Mouse (Mus musculus): ENCODE measurements at regions not wholly inside any gene's neighbourhood (a gene's known extent, or its start where the extent isn't known, plus 50 kb on each side); places are given as distances from the start of the nearest gene placed in this dataset.
A peak's percentile ranks its signal among the peaks of the same experiment; 100 is the strongest.

GRCm38 (mm10) chrX:11855910-11856309, 304.2 kb downstream of the Bcor start:
- no peak for DNase-seq

- no peak for DNase-seq
Observed at GRCm38 (mm10) chrX:11859396-11859795, 300.8 kb downstream of the Bcor start.

DNA sequence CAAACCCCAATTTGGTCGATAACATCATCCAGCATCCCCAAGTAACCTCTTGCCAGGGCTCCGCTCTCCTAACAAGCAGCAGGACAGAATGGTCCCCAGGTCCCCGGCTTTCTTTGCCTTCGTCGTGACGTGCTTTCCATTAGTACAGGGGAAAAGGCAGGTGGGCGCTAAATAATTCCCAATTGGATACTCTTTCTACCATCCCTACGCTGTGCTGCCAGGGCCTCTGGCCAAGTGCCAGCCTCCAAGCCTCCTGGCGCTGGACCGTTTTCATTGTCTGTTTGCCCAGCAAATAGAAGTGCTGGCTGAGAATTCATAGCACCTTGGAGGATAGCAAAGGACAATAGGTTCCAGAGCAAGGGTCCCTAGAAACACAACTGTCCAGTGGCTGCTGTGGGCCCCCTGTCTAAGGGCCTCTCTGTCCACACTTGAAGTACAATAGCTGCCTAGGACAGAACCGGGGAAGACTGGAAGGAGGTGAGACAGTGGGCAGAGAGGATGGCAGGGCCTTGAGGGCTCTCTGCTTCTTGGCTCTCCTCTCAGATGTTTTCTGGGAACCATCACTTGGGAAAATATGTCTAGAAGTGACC, 298.9 kb downstream of the Bcor start:
- DNase-seq, result no peak

DNA sequence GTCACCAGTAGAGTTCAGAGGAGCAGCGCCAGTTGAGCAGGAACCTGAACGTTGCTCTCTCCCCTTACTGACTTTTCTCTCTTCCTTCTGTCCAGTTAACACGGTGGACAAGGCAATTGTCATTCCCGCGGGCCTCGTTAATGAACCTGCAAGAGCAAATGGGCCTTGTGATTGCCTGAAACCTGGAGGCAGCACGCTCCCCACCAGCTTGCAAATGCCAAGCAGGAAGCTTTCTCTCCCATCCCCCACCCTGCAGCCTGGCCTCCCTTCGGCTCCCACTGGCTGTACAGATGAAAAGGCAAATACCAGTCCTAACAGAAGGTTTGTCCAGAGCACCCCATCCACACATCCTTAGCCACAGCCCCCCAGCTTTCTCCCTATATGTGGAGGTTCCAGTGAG, 298.3 kb downstream of the Bcor start:
- DNase-seq, result no peak

- no peak for DNase-seq
Observed at GRCm38 (mm10) chrX:11863106-11863505, 297.0 kb downstream of the Bcor start.

DNA sequence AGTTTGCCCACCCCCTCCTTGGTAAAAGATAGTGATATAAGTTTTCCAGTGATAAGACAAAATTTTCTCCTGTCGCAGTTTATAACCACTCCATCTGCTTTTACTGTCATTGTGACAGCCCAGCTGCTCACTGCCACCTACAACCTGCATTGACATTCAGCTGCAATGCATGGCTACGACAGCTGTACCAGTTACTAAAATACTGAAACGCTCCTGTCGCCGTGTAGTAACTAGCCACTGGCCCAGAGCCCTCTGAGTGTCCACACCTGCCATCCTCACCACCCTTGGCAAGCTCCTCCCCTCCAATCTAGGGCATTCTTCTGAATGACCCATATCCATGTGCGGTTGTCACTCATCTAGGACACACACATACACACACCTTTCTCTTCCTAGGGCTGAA, 286.2 kb downstream of the Bcor start:
- DNase-seq, result no peak

DNA sequence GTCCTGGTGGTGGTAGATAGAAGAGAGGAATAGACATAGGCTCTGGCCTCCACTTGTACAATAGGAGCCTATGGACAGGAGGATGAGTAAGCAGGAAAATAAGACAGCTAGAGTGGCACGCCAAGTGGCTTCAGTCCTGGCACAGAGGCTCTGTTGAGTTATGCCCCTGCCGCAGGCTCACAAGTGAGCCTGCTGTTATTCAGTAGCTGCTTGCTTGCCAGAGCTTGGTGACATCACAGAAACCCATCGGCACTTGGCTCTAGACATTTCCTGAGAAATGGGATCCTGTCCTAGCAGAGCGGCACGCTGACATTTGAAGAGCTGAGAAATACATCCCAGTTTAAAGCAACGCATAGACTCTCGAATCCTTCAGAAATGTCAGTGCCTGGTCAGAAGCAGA, 283.5 kb downstream of the Bcor start:
- DNase-seq, result no peak

GRCm38 (mm10) chrX:11878028-11878427, 282.1 kb downstream of the Bcor start:
- no peak for DNase-seq

GRCm38 (mm10) chrX:11880972-11881371, 279.2 kb downstream of the Bcor start:
- DNase-seq, result no peak

DNA sequence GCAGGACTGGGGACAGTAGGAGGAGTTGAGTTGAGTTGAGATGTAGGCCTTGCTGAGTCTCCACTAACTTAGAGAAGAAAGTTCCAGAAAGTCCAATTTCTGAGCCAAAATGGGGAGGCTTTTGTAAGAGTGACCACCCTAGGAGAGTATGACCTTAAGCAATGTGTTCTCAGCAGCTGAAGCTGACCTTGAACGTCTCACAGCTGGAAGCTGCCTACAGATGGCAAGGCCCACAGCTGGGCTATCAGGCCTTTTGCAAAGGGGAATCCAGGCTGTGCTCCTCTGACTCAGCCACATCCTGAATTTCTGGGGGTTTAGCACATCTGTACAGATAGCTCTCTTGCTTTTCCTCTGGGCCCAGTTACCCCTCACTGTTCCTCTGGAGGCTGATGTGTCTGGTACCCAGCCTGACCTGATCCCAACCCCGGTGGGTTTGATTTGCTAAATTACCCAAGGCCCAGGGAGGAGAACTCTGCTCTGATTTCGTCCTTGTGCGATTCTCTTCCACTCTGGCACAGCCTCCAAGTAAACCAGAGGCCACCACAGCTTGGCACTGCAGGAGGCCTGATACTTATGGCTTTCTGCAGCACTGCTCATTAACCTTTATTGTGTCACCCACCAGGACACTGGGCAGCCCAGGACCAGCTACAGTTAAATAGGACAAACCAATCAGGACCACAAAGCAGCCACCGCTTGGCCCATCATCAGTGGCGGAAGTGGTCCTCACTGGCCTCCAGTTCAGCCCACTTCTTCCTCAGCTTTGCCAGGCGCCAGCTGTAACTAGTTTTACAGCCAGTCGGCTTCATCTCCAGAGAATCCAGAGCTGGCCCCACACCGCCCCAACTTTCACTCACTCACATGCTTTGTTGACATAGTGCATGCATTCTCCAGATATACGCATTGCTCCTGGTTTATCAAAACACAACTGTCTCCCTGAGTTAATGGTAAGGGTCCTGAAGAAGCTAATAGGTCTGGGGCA, 276.1 kb downstream of the Bcor start:
- no peak for DNase-seq

- no peak for DNase-seq
Observed at GRCm38 (mm10) chrX:11892396-11892795, 267.8 kb downstream of the Bcor start.

DNA sequence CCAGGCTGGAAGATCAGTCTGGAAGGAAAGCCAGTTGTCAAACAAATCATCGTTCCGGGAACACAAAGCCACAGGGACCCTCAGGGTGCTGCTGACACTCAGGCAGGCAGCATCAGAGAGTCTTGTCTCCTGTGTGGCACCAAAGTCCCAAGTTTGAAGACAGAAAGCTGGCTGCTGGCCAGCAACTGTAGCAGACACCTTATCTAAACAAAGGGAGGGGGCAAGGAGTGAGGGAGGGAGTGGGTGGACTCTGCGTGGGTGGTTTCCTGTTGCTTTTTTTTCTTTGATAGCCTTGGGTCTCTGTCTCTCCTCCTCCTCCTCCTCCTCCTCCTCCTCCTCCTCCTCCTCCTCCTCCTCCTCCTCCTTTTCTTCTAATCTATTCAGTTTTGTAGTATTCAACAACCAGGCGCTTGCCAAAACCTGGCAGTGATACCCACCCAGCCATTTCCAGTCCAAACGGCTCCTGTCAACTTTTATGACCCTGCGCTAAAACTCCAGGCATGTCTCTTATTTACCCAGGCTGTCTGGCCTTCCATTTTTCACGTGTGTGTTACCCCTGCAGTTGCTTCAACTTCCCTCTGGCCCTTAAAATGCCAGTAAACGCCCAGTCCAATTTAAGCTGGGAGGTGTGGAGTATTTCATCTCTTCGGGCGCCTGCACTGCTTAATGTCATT, 266.4 kb downstream of the Bcor start:
- no peak for DNase-seq

- no peak for DNase-seq
Observed at GRCm38 (mm10) chrX:11894280-11894662, 265.9 kb downstream of the Bcor start.

- DNase-seq, result no peak
Observed at GRCm38 (mm10) chrX:11895396-11895795, 264.8 kb downstream of the Bcor start.

GRCm38 (mm10) chrX:11898280-11898679, 261.9 kb downstream of the Bcor start:
- peak in 1 of 2 experiments; percentile 7 for DNase-seq

DNA sequence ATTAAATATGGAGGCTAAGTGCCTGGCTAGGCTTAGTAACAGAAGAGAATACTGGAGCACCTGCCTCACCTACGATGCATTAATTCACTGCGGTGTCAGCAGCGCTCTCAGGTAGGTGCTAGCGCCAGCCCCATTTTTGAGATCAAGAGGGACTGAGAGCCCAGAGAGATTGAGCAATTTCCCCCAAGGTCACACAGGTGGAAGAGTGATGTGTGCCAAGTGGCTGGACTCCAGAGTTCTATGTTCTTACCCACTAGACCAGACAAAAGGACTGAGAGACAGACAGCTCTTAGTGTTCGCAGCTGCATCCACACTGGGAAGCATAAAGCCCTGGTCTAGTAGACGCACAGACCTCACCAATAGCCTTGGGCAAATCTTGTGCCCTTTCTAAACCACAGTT, 261.1 kb downstream of the Bcor start:
- no peak for DNase-seq

DNA sequence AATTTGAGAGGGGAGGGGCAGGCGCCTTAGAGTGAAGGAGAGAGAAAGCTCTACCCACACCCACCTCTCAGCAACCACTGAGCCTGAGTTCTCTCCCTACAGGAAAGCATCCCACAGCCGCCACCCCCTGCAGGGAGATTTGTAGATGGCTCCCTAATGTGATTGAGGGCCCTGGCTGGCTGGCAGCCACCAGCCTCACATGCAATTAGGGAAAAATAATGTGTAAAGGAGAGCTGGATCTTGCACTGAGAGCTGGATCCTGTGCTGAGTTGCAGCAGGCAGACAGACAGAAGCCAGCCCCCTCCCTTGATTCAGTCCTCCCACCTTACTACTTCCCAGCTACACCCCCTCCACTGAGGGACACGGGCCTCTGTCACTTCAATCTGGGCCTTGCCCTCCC, 260.2 kb downstream of the Bcor start:
- no peak for DNase-seq

DNA sequence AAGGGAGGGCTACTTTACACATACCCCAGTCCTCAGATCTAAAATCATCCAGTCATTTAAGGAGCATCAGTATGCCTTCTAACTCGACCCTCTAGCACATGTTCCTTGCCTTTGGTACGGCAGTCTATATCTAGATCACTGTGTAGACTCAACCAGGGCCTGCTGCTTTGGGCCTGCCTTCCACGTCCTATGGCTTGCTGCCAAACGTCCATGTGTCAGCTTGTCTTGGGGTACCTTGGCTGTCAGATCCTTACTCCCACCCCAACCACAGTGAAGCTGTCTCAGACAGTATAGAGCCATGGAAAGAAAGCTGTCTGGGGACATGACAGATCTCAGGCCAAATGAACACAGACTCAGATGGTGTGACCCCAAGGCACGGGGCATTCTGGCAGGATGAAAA, 258.4 kb downstream of the Bcor start:
- no peak for DNase-seq

- no peak for DNase-seq
Observed at GRCm38 (mm10) chrX:11903116-11903700, 256.9 kb downstream of the Bcor start.

GRCm38 (mm10) chrX:11905231-11905630, 254.9 kb downstream of the Bcor start:
- DNase-seq, result no peak

DNA sequence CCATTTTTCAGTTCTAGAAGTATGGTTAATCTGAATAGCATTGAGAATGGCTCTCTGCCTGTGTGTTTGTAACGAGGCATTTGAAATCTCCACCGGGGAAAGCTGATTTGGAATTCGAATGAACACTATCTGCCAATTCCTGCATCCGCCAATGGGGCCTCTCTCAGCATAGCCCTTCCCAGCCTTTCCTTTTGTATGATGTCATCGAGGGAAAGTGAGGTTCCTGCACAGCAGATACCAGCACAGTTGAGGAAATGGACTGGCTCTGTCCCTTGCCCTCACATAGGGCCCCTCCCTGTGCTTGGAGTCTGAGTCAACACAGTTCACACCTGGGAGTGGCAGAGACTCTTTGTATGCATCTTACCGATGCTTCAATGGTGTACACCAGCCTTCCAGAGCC, 253.0 kb downstream of the Bcor start:
- DNase-seq, result no peak

DNA sequence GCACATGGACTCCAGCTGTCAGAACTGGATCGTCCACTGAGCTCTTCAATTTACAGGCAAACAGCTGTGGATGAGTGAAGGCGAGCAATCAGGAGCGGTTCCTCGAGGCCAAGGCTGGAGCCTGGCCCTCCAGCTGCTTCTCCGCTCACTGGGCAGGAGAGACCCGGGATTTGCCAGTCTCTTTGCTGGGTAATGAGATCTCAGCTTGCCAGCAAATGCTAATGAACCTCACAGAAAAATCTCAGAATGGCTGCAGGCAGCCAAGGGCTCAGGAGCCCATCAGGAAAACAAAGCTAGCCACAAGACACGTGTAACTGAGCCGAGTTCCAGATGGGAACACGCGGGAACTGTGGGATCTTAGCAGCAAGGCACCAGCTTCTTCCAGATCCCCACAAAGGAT, 244.2 kb downstream of the Bcor start:
- DNase-seq, result peak in 1 of 2 experiments; percentile 7

- no peak for DNase-seq
Observed at GRCm38 (mm10) chrX:11920231-11920630, 239.9 kb downstream of the Bcor start.
